Mouse (Mus musculus): ENCODE measurements around the gene Faf1.

DNA sequence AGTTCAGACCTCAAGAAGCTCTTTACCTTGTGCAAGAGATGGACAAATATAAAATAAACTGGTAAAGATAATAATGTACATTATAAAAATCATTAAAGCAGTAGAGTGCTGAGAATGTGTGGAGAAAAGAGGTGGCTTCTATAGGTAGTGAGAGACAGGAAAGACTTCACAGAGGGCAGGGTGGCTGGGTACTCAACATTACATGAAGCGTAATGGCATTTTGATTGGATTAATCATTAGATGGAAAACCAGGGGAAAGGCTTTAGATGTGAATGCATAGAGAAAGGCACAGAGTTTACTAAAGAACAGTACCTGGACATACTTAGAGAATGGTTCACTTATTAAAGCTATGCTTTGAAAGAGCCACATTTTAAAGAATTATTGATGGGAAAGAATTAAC is 252.7 kb downstream of the Faf1 start:
- TF ChIP-seq CTCF (IDR thresholded peaks at IDR 0.05; ENCODE audit: low read depth) (no peak), EP300 (IDR thresholded peaks at IDR 0.05; ENCODE audit: low read depth) (no peak)

Measured in liver, embryonic 14.5 days (tissue).